Mouse (Mus musculus): ENCODE results near the gene Lemd1.

DNA sequence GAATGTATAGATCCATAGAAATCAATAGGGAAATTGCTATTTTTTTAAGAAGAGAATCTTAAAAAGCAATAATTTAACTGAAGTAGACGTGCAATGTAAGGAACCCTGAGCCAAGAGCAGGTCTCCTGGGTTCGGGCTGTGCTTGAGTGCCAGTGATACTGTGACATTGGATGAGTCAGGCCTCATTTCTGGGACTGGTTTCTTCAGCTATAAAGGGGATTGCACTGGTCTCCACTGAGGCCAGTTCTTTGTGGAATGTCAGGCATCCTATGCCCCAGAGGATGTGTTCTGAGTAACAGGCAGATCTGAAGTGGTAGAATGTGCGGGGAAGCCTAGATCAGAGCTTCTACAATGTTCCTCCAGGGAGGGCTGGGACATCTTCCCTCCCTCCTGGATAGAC, 15.6 kb downstream of the Lemd1 start:
- TF ChIP-seq EP300 (IDR thresholded peaks at IDR 0.05) (no peak), CTCF (IDR thresholded peaks at IDR 0.05) (no peak)

Measured in lung, postnatal 0 days (tissue).